Mouse (Mus musculus): ENCODE results near the gene Nectin3. TPM values are rescaled to one million over a fixed set of nuclear protein-coding genes. Genes with fewer than 3 reads are reported as not detected.
A peak's percentile ranks its signal among the peaks of the same experiment; 100 is the strongest.

Gene Nectin3
- polyA plus RNA-seq, 1 experiment from 2014 or later: 30.3 TPM

- H3K27ac ChIP-seq: peak overlapping the region; percentile 98
- H3K4me1 ChIP-seq: peaks cover 23% of the 10 kb centered on the region
- no peaks in the 10 kb centered on the region for H3K9me3 ChIP-seq
- H3K27me3 ChIP-seq (ENCODE audit: insufficient read depth, poor library complexity, severe bottlenecking): no peaks in the 10 kb centered on the region
- H3K36me3 ChIP-seq: no peaks in the 10 kb centered on the region
- WGBS: under 1% methylated on average over 61 of the region's 78 CpGs
- DNase-seq (ENCODE audit: low spot score): peak; percentile 93
- H3K4me3 ChIP-seq: peak overlapping the region; percentile 89
Measured at GRCm38 (mm10) chr16:46496889-46497685, 1.2 kb downstream of the Nectin3 start.

DNA sequence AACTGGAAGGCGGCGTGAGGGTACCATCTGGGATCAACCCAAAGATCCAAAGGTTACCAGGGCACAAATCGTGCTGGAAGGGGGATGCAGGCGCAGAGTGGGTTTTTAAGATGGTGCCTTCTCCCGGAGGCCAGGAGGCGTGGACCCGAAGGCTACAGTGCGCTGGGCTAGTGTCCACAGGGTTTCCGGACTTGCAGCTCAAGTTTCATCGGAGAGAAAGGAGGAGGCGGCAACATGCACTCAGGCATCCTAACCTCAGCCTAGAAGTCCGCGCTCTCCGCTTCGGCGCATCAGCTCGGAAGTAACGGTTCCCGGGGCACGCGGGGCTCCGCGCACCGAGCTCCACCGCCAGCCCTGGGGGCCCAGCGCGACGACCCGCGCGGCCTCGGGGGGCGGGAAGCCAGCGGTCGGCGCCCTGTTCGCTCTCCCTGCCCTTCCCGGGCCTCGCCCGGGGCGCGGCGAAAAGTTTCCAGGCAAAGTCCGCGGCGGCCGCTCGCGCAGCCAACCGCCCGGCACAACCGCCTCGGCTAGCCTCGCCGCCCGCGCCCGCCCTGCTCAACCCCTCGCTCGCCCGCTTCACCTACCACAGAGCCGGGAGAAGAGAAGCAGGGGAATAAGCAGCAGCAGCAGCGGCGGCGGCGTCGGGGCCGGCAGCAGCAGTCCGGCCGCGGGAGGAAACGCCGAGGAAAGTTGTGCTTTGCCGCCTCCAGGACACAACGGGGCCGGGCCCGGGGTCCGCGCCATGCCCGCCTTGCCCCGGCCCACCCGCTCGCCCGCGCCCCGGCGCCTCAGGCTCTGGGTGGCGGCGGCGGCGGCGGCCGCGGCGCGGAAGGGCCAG, 2.1 kb downstream of the Nectin3 start:
- Histone ChIP-seq H3K27me3 (ENCODE audit: insufficient read depth, poor library complexity, severe bottlenecking) (no peaks in the 10 kb centered on the region), H3K9me3 (no peaks in the 10 kb centered on the region), H3K4me3 (peak overlapping the region; percentile 89), H3K27ac (peak overlapping the region; percentile 98), H3K4me1 (peaks cover 23% of the 10 kb centered on the region), H3K36me3 (no peaks in the 10 kb centered on the region)
- WGBS: under 1% methylated on average over 96 of the region's 96 CpGs
- DNase-seq (ENCODE audit: low spot score): peak; percentile 85

- no peaks in the 10 kb centered on the region for H3K27me3 ChIP-seq (ENCODE audit: insufficient read depth, poor library complexity, severe bottlenecking)
- H3K4me3 ChIP-seq: peak overlapping the region; percentile 89
- H3K4me1 ChIP-seq: peaks cover 23% of the 10 kb centered on the region
- no peaks in the 10 kb centered on the region for H3K36me3 ChIP-seq
- no peak for DNase-seq (ENCODE audit: low spot score)
- H3K9me3 ChIP-seq: no peaks in the 10 kb centered on the region
- WGBS: 24% methylated on average over 3 of the region's 3 CpGs
- 0 out of 2 replicates have a peak overlapping the region, but pooled peaks have one; percentile 98 for H3K27ac ChIP-seq
Measured at GRCm38 (mm10) chr16:46495201-46495600, 3.1 kb downstream of the Nectin3 start.

DNA sequence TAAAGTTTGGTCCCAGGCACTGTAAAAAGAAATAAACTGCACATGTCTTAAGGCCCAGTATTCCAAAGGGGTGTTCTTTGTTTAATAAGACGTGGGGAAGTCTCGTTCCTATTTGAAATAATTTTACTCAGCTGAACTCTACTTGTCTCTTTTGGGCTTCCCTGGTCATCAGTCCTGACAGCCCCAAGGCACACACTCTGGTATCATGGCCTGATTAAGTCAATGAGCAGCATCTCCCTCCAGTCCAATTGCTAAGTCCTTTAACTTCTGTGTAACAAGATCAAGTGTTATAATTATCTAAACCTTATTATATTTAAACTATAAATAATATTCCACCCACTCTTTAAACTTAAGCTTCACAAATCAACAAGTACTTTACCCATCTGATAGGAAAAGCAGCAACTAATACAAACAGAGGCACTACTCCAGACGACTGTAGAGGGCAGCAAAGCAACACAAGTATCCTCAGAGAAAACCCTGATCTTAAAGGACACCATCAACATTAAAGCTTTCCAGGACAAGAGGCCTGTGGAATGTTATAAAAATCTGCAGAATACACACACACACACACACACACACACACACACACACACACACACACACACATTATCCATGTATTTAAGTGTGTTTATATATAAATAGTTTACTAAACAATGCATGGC, 10.8 kb downstream of the Nectin3 start:
- Histone ChIP-seq H3K4me3 (no peak overlapping the region), H3K4me1 (peaks cover 7% of the 10 kb centered on the region; the same call in 1 of the 2 replicates), H3K9me3 (no peaks in the 10 kb centered on the region), H3K27me3 (ENCODE audit: insufficient read depth, poor library complexity, severe bottlenecking) (no peaks in the 10 kb centered on the region), H3K36me3 (no peaks in the 10 kb centered on the region), H3K27ac (no peak overlapping the region)
- DNase-seq (ENCODE audit: low spot score): no peak
- 60% methylated on average over 3 of the region's 3 CpGs for WGBS

GRCm38 (mm10) chr16:46477336-46477735, 21.0 kb downstream of the Nectin3 start:
- WGBS: 76% methylated on average over 3 of the region's 3 CpGs
- no peak for DNase-seq (ENCODE audit: low spot score)
- Histone ChIP-seq H3K4me3 (no peak overlapping the region), H3K27me3 (ENCODE audit: insufficient read depth, poor library complexity, severe bottlenecking) (no peaks in the 10 kb centered on the region), H3K36me3 (no peaks in the 10 kb centered on the region), H3K27ac (no peak overlapping the region), H3K9me3 (no peaks in the 10 kb centered on the region), H3K4me1 (no peaks in the 10 kb centered on the region)

DNA sequence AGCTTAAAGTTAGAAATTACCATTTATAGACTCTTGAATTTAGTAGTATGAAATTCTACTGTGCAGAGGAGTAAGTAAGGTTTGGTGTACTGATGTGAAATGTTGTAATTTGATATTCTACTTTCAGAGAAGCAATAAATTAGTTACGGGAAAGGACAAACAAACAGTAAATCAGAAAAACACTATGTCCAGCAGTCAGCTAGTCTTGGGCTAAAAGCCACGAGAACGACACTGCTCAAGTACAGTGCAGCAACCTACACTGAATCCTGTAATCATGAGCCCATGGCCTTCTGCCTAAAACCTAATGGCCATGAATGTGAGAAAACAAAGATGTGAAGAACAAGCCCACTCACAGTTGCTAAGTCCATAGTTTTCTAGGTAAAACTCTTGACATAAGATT, 46.9 kb downstream of the Nectin3 start:
- no peak for DNase-seq (ENCODE audit: low spot score)
- H3K27ac ChIP-seq: no peak overlapping the region
- WGBS: 91% methylated on average over 3 of the region's 3 CpGs
- no peaks in the 10 kb centered on the region for H3K27me3 ChIP-seq (ENCODE audit: insufficient read depth, poor library complexity, severe bottlenecking)
- H3K9me3 ChIP-seq: no peaks in the 10 kb centered on the region
- no peaks in the 10 kb centered on the region for H3K4me1 ChIP-seq
- peaks cover 24% of the 10 kb centered on the region for H3K36me3 ChIP-seq
- H3K4me3 ChIP-seq: no peak overlapping the region

DNA sequence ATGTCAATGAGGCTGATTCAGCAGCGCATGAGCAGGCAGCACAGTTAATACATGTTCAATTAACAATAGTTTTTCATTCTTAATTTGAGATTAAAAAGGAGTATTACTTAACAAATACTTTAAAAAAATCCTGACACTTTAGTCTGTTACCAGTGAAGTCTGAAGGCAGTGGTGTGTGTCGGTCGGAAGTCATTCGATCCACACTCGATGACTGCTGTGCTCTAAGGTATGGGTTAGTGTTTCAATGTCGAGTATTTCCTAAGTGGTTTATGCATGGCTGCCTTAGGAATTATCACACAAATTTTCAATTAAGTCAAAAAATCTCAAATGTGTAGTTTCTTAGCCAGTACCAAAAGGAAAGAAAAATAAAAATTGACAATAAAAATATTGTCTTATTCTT, 49.3 kb downstream of the Nectin3 start:
- Histone ChIP-seq H3K4me3 (no peak overlapping the region), H3K9me3 (no peaks in the 10 kb centered on the region), H3K27ac (no peak overlapping the region), H3K36me3 (peaks cover 15% of the 10 kb centered on the region), H3K4me1 (no peaks in the 10 kb centered on the region), H3K27me3 (ENCODE audit: insufficient read depth, poor library complexity, severe bottlenecking) (no peaks in the 10 kb centered on the region)
- WGBS: 90% methylated on average over 6 of the region's 6 CpGs
- DNase-seq (ENCODE audit: low spot score): no peak

DNA sequence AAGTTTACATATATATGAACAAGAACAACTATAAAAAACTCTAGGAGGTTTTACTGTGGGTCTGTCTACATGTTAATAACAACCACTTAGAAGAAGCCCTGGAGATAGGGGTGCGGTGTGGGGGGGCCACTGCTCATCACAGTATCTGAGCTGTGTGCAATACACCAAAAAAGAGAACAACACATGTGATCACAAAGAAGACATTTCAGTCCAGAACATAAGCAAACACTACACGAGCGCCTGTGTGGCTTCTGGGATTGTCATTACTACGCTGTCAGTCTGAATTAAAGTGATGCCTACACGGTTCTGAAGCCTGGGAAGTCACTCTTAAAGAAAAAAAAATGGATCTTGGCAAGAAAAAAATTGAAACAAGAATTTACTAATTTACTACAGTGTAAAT, 67.0 kb downstream of the Nectin3 start:
- Histone ChIP-seq H3K4me1 (no peaks in the 10 kb centered on the region), H3K27ac (no peak overlapping the region), H3K36me3 (peaks cover 16% of the 10 kb centered on the region; the same call in 1 of the 2 replicates), H3K4me3 (no peak overlapping the region), H3K27me3 (ENCODE audit: insufficient read depth, poor library complexity, severe bottlenecking) (no peaks in the 10 kb centered on the region), H3K9me3 (no peaks in the 10 kb centered on the region)
- DNase-seq (ENCODE audit: low spot score): no peak
- WGBS: 86% methylated on average over 5 of the region's 5 CpGs

DNA sequence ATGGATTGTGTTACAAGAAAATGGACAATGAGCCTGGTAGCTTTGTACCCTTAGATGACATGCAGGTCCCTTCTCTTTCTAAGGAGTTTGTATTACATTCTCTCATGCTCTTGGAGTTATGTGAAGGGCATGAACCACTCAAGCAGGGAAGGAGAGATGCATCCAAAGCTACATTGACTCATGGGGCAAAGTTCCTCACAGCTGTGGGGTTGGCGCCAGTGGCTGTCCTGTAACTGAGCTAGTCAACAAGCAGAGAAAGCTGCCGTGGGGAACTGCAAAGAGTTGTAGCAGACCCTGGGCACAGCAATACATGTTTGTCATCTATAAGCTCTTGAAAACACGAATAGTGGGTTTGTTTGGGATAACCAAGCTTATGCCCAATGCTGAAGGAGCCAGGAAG, 82.1 kb downstream of the Nectin3 start:
- Histone ChIP-seq H3K27ac (no peak overlapping the region), H3K4me1 (peaks cover 13% of the 10 kb centered on the region), H3K9me3 (no peaks in the 10 kb centered on the region), H3K27me3 (ENCODE audit: insufficient read depth, poor library complexity, severe bottlenecking) (no peaks in the 10 kb centered on the region), H3K36me3 (peaks cover 15% of the 10 kb centered on the region), H3K4me3 (no peak overlapping the region)
- 89% methylated on average over 3 of the region's 3 CpGs for WGBS
- no peak for DNase-seq (ENCODE audit: low spot score)

- Histone ChIP-seq H3K9me3 (no peaks in the 10 kb centered on the region), H3K27ac (no peak overlapping the region), H3K27me3 (ENCODE audit: insufficient read depth, poor library complexity, severe bottlenecking) (no peaks in the 10 kb centered on the region), H3K4me1 (peaks cover 19% of the 10 kb centered on the region), H3K4me3 (no peak overlapping the region), H3K36me3 (no peaks in the 10 kb centered on the region)
- no peak for DNase-seq (ENCODE audit: low spot score)
- WGBS: 77% methylated on average over 3 of the region's 3 CpGs
Measured at GRCm38 (mm10) chr16:46410739-46411057, 87.6 kb downstream of the Nectin3 start.

DNA sequence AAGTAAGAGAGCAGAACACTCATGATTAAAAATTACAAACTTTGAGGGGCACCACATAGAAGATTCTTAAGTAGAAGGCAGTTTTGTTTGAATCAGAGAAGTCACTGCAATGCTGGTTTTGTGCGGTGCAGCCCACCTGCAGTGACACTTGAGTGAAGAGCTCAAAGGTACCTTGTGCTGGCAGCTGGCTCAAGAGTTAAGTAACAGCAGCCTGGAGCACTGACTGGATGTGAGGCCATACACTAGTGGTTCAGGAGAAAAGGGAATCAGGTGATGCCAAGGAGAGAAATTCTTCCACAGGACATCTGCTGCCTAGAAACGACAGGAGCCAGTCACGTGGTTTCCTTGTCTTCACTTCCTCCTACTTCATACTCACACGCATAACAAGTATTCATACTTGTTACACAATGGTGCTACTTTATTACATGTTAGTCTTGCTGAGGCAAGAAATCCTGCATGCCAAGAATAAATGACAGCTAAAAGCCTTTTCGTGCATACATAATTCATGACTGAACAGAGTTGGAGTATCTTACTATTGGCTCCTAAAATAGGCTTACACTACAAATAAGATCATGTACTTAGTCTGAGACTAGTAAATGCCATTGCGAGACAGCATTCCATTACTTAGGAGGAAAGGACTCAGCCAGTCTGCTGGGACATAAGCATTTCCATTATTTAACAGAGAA, 88.1 kb downstream of the Nectin3 start:
- WGBS: 84% methylated on average over 6 of the region's 6 CpGs
- Histone ChIP-seq H3K36me3 (no peaks in the 10 kb centered on the region), H3K27ac (no peak overlapping the region), H3K4me1 (peaks cover 19% of the 10 kb centered on the region), H3K9me3 (no peaks in the 10 kb centered on the region), H3K27me3 (ENCODE audit: insufficient read depth, poor library complexity, severe bottlenecking) (no peaks in the 10 kb centered on the region), H3K4me3 (no peak overlapping the region)
- no peak for DNase-seq (ENCODE audit: low spot score)

DNA sequence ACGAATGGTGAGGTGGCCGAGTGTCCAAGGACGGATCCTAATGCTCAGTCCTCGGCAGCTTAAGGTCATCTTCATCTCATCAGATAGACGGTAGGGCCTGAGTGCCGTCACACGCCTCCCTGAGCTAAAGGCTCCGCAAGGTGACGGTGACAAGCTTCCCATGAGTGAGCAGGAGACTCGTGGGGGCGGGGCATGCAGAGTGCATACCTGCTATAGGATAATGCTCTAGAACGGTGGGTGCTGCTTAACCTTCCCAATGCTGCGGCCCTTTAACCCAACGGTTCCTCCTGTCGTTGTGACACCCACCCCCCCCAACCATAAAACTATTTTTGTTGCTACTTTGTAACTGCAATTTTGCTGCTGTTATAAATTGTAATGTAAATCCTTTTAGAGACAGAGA, 90.3 kb downstream of the Nectin3 start:
- 83% methylated on average over 15 of the region's 15 CpGs for WGBS
- Histone ChIP-seq H3K27me3 (ENCODE audit: insufficient read depth, poor library complexity, severe bottlenecking) (no peaks in the 10 kb centered on the region), H3K27ac (no peak overlapping the region), H3K36me3 (no peaks in the 10 kb centered on the region), H3K4me3 (no peak overlapping the region), H3K9me3 (no peaks in the 10 kb centered on the region), H3K4me1 (peaks cover 19% of the 10 kb centered on the region)
- no peak for DNase-seq (ENCODE audit: low spot score)

Data from heart, embryonic 10.5 days (tissue).